Mouse (Mus musculus) forebrain, embryonic 12.5 days (tissue): ENCODE measurements at regions not wholly inside any gene's neighbourhood (a gene's known extent, or its start where the extent isn't known, plus 50 kb on each side); places are given as distances from the start of the nearest gene placed in this dataset.
A peak's percentile ranks its signal among the peaks of the same experiment; 100 is the strongest.

Experiments used
- ATAC-seq: fragments of 200-750 bp; cut with Nextera tagmentation; 2 replicates; pipeline ENCODE4 v1.8.0; 2017; ENCODE audit warnings: moderate TSS enrichment; ENCODE audit not compliant: low FRiP score
- H3K27ac ChIP-seq: fragments of 300-500 bp; sonication (generic); 2 replicates; pipeline ENCODE4 v1.5.1; 2016; ENCODE audit warnings: mild to moderate bottlenecking
- H3K27me3 ChIP-seq: fragments of 300-500 bp; sonication (generic); 2 replicates; pipeline ENCODE4 v1.6.1; 2016; ENCODE audit warnings: mild to moderate bottlenecking
- H3K36me3 ChIP-seq: fragments of 300-500 bp; sonication (generic); replicated peaks from 2 replicates; pipeline ENCODE4 v1.6.1; 2016; ENCODE audit warnings: mild to moderate bottlenecking
- H3K4me1 ChIP-seq: fragments of 300-500 bp; sonication (generic); 2 replicates; pipeline ENCODE4 v1.6.1; 2016
- H3K4me2 ChIP-seq: fragments of 300-500 bp; sonication (generic); 2 replicates; pipeline ENCODE4 v1.6.1; 2016; ENCODE audit warnings: mild to moderate bottlenecking, moderate library complexity
- H3K4me3 ChIP-seq: fragments of 300-500 bp; sonication (generic); replicated peaks from 2 replicates; pipeline ENCODE4 v1.5.1; 2016; ENCODE audit warnings: mild to moderate bottlenecking
- H3K9ac ChIP-seq: fragments of 300-500 bp; sonication (generic); 2 replicates; pipeline ENCODE4 v1.6.1; 2016; ENCODE audit warnings: mild to moderate bottlenecking
- H3K9me3 ChIP-seq: fragments of 300-500 bp; sonication (generic); 2 replicates; pipeline ENCODE4 v1.6.1; 2016
- WGBS: fragments of 180-500 bp; shearing (Covaris S2); methylation state at CpG from one replicate; pipeline ENCODE4 v1.1.7; 2016; 5-methylcytosine and 5-hydroxymethylcytosine counted together

DNA sequence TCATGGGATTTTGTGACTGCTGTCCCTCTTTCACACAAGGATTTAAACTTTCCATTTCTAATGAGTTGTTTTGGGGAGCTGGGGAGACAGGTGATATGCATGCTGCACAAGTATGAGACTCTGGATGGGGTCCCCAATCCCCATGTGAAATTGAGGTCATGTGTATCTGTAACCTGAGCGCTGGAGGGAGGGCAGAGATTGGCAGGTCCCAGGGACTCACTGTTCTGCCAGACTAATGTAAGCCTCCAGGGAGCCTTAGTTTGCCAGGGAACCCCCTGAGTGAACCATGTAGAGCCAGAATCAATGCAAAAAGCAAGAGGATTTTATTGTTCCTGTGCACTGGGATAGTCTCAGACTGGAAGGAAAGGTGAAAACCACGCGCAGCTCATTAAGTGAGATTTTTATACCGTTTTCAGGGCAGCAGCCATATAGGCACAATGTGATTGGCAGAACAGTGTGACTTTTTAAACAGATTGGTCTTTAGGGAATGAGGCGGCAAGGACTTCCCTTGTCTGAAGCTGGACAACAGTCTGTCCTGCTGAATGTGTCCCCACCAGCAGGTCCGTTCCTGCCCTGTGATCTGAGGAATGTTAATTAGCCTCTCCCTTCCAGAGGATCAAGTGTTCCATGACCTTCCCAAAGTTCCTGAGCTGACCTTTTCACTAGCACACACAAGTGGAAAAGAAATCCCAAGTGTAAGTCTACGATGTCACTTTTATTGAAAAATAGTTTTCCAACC lies 59.9 kb upstream of the Oxgr1 start:
- ATAC-seq = no peak
- Histone ChIP-seq H3K4me1 (no peaks in the 10 kb centered on the region), H3K36me3 (no peaks in the 10 kb centered on the region), H3K27me3 (no peaks in the 10 kb centered on the region), H3K9ac (no peak overlapping the region), H3K4me2 (no peak overlapping the region), H3K27ac (no peak overlapping the region), H3K4me3 (no peak overlapping the region), H3K9me3 (0 out of 2 replicates have a peak, but pooled peaks cover 3% of the 10 kb centered on the region)
- 26% methylated on average over 7 of the region's 7 CpGs for WGBS

- Histone ChIP-seq H3K36me3 (no peaks in the 10 kb centered on the region), H3K9me3 (0 out of 2 replicates have a peak, but pooled peaks cover 3% of the 10 kb centered on the region), H3K9ac (no peak overlapping the region), H3K4me1 (no peaks in the 10 kb centered on the region), H3K4me2 (no peak overlapping the region), H3K4me3 (no peak overlapping the region), H3K27me3 (no peaks in the 10 kb centered on the region), H3K27ac (no peak overlapping the region)
- WGBS = 78% methylated on average over 1 of the region's 1 CpGs
- ATAC-seq = no peak
Observed at GRCm38 (mm10) chr14:120102749-120103142, 60.5 kb upstream of the Oxgr1 start.

DNA sequence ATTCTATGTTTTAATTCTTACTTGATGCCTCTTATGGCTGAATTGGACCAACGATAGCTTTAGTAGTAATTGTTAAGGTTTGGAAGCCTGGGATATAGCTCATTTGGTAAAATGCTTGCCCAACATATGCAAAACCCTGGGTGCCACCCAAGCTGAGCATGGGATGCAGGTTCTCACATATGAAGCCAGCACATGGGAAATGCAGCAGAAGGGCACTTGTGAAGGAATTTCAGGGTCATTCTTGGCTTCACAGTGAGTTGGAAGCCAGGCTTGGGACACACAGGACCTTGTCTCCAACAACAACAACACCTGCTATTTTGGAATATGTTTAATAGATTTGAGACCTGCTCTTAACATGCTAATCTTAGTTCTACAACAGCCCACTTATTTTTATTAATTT lies 67.6 kb upstream of the Oxgr1 start:
- H3K4me3 ChIP-seq = no peak overlapping the region
- WGBS = 92% methylated on average over 1 of the region's 1 CpGs
- H3K9me3 ChIP-seq = no peaks in the 10 kb centered on the region
- H3K27me3 ChIP-seq = no peaks in the 10 kb centered on the region
- no peaks in the 10 kb centered on the region for H3K4me1 ChIP-seq
- ATAC-seq = no peak
- H3K36me3 ChIP-seq = no peaks in the 10 kb centered on the region
- H3K27ac ChIP-seq = no peak overlapping the region
- no peak overlapping the region for H3K9ac ChIP-seq
- no peak overlapping the region for H3K4me2 ChIP-seq

DNA sequence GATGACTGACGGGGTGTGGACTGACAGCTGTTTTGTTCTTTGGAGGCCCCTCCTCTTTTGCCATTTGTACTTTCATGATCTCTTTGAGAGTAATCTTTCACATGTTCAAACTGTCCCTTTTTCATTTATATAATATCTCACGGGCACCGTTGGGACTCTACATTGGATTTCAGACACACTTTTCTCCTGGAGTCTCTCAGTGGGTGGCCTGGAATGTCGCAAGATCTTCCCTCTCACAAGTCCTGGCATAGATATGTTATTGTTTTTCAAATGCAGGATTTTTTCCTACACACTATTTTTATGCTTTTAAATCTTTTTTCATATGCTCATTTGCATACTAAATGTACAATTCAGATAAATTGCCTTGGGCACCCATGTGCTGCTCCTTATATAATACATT lies 71.1 kb upstream of the Oxgr1 start:
- Histone ChIP-seq H3K27ac (no peak overlapping the region), H3K4me3 (no peak overlapping the region), H3K4me1 (no peaks in the 10 kb centered on the region), H3K4me2 (no peak overlapping the region), H3K9me3 (no peaks in the 10 kb centered on the region), H3K9ac (no peak overlapping the region), H3K36me3 (no peaks in the 10 kb centered on the region), H3K27me3 (no peaks in the 10 kb centered on the region)
- WGBS = 77% methylated on average over 4 of the region's 4 CpGs
- no peak for ATAC-seq

DNA sequence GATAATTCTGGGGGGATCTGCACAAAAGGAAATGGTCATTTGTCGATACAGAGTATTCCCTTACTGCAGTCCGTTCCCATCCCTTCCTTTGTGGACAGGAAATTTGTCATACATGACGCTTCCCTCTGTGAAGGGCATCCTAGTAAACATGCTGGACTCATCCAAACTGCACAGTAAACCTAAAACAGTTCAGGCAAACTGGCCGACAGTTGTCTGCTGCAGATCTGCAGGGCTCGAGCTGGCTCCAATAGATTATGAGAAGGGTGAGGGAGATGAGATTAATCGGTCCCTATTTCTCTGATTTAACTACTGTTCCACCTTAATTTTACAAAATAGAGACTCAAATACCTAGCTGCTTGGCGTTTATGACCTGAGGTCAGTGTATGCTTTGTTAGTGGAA lies 76.3 kb upstream of the Oxgr1 start:
- H3K4me2 ChIP-seq = no peak overlapping the region
- H3K27ac ChIP-seq = no peak overlapping the region
- H3K9ac ChIP-seq = no peak overlapping the region
- no peaks in the 10 kb centered on the region for H3K36me3 ChIP-seq
- 94% methylated on average over 7 of the region's 7 CpGs for WGBS
- no peaks in the 10 kb centered on the region for H3K9me3 ChIP-seq
- H3K4me1 ChIP-seq = no peaks in the 10 kb centered on the region
- H3K27me3 ChIP-seq = no peaks in the 10 kb centered on the region
- no peak overlapping the region for H3K4me3 ChIP-seq
- no peak for ATAC-seq

DNA sequence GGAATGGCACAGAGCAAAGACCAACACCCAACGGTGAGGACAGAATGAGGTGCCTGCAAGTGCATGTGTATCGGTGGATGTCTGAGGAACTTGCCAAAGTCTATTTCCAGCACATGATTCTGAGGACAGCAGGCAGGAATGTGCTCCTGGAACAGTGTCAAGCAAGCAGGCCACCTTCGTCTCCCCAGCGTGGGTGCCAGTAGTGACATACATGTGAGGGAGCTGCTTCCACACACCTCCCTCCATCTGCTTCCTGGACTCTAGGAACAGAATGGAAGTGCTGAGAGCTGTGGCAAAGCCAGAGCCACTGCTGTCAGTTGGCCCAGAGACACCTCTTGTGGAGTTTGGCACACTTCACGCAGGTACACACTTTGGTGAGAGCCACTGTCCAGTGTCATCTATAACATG lies 76.9 kb upstream of the Oxgr1 start:
- Histone ChIP-seq H3K27me3 (no peaks in the 10 kb centered on the region), H3K36me3 (no peaks in the 10 kb centered on the region), H3K4me3 (no peak overlapping the region), H3K9me3 (no peaks in the 10 kb centered on the region), H3K9ac (no peak overlapping the region), H3K4me2 (no peak overlapping the region), H3K27ac (no peak overlapping the region), H3K4me1 (no peaks in the 10 kb centered on the region)
- ATAC-seq = no peak
- 93% methylated on average over 5 of the region's 5 CpGs for WGBS

DNA sequence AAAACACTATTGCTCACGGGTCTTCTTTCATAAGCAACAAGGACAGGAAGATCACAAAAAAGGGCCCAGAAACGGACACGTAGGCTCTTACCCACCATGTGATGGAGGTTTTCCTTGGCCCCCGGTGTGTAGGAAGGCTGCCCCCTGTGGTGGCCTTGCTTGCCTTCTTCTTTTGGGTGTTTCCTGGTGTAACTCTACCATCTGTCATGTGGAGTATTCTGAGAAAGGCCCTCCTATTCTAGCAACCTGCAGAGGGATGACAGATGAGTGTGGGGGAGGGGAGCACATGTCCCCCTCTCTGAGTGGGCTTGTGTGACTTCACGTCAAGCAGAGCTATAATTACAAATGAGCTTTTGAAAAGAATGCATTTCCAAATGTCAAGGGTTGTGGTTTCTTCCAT lies 77.3 kb upstream of the Oxgr1 start:
- Histone ChIP-seq H3K27me3 (no peaks in the 10 kb centered on the region), H3K4me3 (no peak overlapping the region), H3K27ac (no peak overlapping the region), H3K36me3 (no peaks in the 10 kb centered on the region), H3K4me2 (no peak overlapping the region), H3K4me1 (no peaks in the 10 kb centered on the region), H3K9ac (no peak overlapping the region), H3K9me3 (no peaks in the 10 kb centered on the region)
- 72% methylated on average over 5 of the region's 5 CpGs for WGBS
- ATAC-seq = 0 out of 2 replicates have a peak, but pooled peaks have one; percentile 23

GRCm38 (mm10) chr14:120120261-120120660 lies 78.0 kb upstream of the Oxgr1 start:
- Histone ChIP-seq H3K36me3 (no peaks in the 10 kb centered on the region), H3K4me2 (no peak overlapping the region), H3K9me3 (no peaks in the 10 kb centered on the region), H3K4me3 (no peak overlapping the region), H3K27ac (no peak overlapping the region), H3K27me3 (no peaks in the 10 kb centered on the region), H3K4me1 (no peaks in the 10 kb centered on the region), H3K9ac (no peak overlapping the region)
- 93% methylated on average over 5 of the region's 5 CpGs for WGBS
- ATAC-seq = no peak

- Histone ChIP-seq H3K27ac (no peak overlapping the region), H3K4me2 (no peak overlapping the region), H3K4me3 (no peak overlapping the region), H3K4me1 (no peaks in the 10 kb centered on the region), H3K9ac (no peak overlapping the region), H3K27me3 (no peaks in the 10 kb centered on the region), H3K36me3 (no peaks in the 10 kb centered on the region), H3K9me3 (no peaks in the 10 kb centered on the region)
- no peak for ATAC-seq
- WGBS = 93% methylated on average over 5 of the region's 5 CpGs
Observed at GRCm38 (mm10) chr14:120125315-120125714, 83.1 kb upstream of the Oxgr1 start.

GRCm38 (mm10) chr14:120127481-120127880 lies 85.2 kb upstream of the Oxgr1 start:
- Histone ChIP-seq H3K36me3 (no peaks in the 10 kb centered on the region), H3K27ac (no peak overlapping the region), H3K4me1 (no peaks in the 10 kb centered on the region), H3K4me2 (no peak overlapping the region), H3K4me3 (no peak overlapping the region), H3K9me3 (no peaks in the 10 kb centered on the region), H3K9ac (no peak overlapping the region), H3K27me3 (no peaks in the 10 kb centered on the region)
- WGBS = 86% methylated on average over 5 of the region's 5 CpGs
- no peak for ATAC-seq

DNA sequence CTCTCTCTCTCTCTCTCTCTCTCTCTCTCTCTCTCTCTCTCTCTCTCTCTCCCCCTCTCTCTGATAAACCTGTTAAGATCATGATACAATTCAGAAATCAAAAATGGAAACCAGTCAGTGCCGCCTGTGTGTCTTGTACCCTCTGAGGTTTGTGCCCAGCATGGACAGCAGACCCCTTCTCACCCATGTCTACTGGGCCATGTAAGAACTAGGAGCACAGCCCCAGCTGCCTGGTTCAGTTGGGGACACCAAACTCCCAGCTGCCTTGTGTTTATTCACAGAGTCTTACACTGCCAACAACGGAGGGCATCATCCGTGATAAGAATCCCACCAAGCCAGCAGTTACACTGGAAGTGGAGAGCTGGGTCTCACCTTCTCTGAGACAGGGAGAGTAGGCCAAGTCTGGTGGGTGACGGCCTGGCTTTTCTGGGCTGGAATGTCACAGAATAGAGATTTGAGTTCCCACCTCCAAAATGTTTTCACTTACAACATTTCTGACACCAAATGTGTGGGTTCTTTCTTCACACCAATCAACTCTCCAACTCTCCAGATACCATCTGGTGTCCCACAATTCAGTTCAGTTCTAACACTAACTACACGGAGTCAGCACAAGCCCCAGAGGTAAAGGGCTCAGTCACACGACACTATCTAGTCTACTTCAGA lies 92.2 kb upstream of the Oxgr1 start:
- no peak overlapping the region for H3K27ac ChIP-seq
- ATAC-seq = no peak
- H3K4me2 ChIP-seq = no peak overlapping the region
- H3K4me3 ChIP-seq = no peak overlapping the region
- H3K9ac ChIP-seq = no peak overlapping the region
- H3K4me1 ChIP-seq = peaks cover 4% of the 10 kb centered on the region
- H3K9me3 ChIP-seq = no peaks in the 10 kb centered on the region
- WGBS = 85% methylated on average over 6 of the region's 6 CpGs
- H3K36me3 ChIP-seq = no peaks in the 10 kb centered on the region
- no peaks in the 10 kb centered on the region for H3K27me3 ChIP-seq

- peaks cover 10% of the 10 kb centered on the region for H3K4me1 ChIP-seq
- no peaks in the 10 kb centered on the region for H3K36me3 ChIP-seq
- no peak overlapping the region for H3K4me2 ChIP-seq
- no peaks in the 10 kb centered on the region for H3K27me3 ChIP-seq
- H3K27ac ChIP-seq = no peak overlapping the region
- ATAC-seq = no peak
- H3K9ac ChIP-seq = no peak overlapping the region
- H3K4me3 ChIP-seq = no peak overlapping the region
- WGBS = 63% methylated on average over 5 of the region's 5 CpGs
- H3K9me3 ChIP-seq = no peaks in the 10 kb centered on the region
Observed at GRCm38 (mm10) chr14:120135198-120135597, 93.0 kb upstream of the Oxgr1 start.

- Histone ChIP-seq H3K4me3 (no peak overlapping the region), H3K27ac (no peak overlapping the region), H3K27me3 (no peaks in the 10 kb centered on the region), H3K9ac (no peak overlapping the region), H3K4me2 (no peak overlapping the region), H3K4me1 (peaks cover 18% of the 10 kb centered on the region), H3K36me3 (no peaks in the 10 kb centered on the region), H3K9me3 (no peaks in the 10 kb centered on the region)
- WGBS = 85% methylated on average over 8 of the region's 8 CpGs
- no peak for ATAC-seq
Observed at GRCm38 (mm10) chr14:120136736-120137135, 94.5 kb upstream of the Oxgr1 start.
